Mouse (Mus musculus) urinary bladder, adult 18-20 months (tissue): ENCODE results near the gene Nek3.
A peak's percentile ranks its signal among the peaks of the same experiment; 100 is the strongest.

Experiments
- DNase-seq, 2 experiments: peaks; one replicate each; pipeline ENCODE4 v3.0.0; 2022; ENCODE audit warnings: low spot score in 2 of 2, mixed read lengths in 2 of 2

Gene Nek3

GRCm38 (mm10) chr8:22143764-22144491 lies 22.3 kb downstream of the Nek3 start:
- no peak for DNase-seq

GRCm38 (mm10) chr8:22142592-22142991 lies 23.6 kb downstream of the Nek3 start:
- DNase-seq, result no peak

GRCm38 (mm10) chr8:22141836-22142385 lies 24.3 kb downstream of the Nek3 start:
- no peak for DNase-seq

- DNase-seq, result peak in 1 of 2 experiments; percentile 20
Measured at GRCm38 (mm10) chr8:22136462-22136861, 29.8 kb downstream of the Nek3 start.

GRCm38 (mm10) chr8:22134750-22135135 lies 31.5 kb downstream of the Nek3 start:
- DNase-seq, result no peak

- no peak for DNase-seq
Measured at GRCm38 (mm10) chr8:22134078-22134749, 32.0 kb downstream of the Nek3 start.

GRCm38 (mm10) chr8:22132062-22132461 lies 34.2 kb downstream of the Nek3 start:
- no peak for DNase-seq

- DNase-seq, result peak in 1 of 2 experiments; percentile 38
Measured at GRCm38 (mm10) chr8:22124220-22125152, 41.7 kb downstream of the Nek3 start, which contains the start of gene Nek5. Gene Nek5 (minus strand): TSS chr8:22125053.

GRCm38 (mm10) chr8:22107020-22107419 lies 59.2 kb downstream of the Nek3 start:
- DNase-seq, result no peak

- DNase-seq, result no peak
Measured at GRCm38 (mm10) chr8:22091568-22091967, 74.7 kb downstream of the Nek3 start.

- no peak for DNase-seq
Measured at GRCm38 (mm10) chr8:22089226-22089625, 77.0 kb downstream of the Nek3 start.

GRCm38 (mm10) chr8:22079313-22080007 lies 86.8 kb downstream of the Nek3 start:
- no peak for DNase-seq
